Mouse (Mus musculus) right cerebral cortex, postnatal 36 days (tissue): ENCODE measurements at regions not wholly inside any gene's neighbourhood (a gene's known extent, or its start where the extent isn't known, plus 50 kb on each side); places are given as distances from the start of the nearest gene placed in this dataset.
"Not testable (repeated sequence)": the region's sequence is repeated elsewhere in the genome, so short reads cannot be mapped to it uniquely, and the experiment has no call there.

Experiments
- DNase-seq, 2 experiments: peaks; one replicate each; pipeline ENCODE4 v3.0.0; 2022; ENCODE audit warnings: low spot score in 2 of 2, mixed read lengths in 1 of 2

GRCm38 (mm10) chr14:76964046-76964445 lies 72.5 kb upstream of the Ccdc122 start:
- no peak for DNase-seq

- peak; percentile 65 to 79 for DNase-seq
Observed at GRCm38 (mm10) chr14:76958875-76959274, 77.7 kb upstream of the Ccdc122 start.

GRCm38 (mm10) chr14:76957136-76957535 lies 79.4 kb upstream of the Ccdc122 start:
- DNase-seq: no peak

- DNase-seq: no peak
Observed at GRCm38 (mm10) chr14:76953171-76953570, 83.4 kb upstream of the Ccdc122 start.

GRCm38 (mm10) chr14:76951450-76951849 lies 85.1 kb upstream of the Ccdc122 start:
- peak; percentile 55 to 66 for DNase-seq

GRCm38 (mm10) chr14:76949388-76949787 lies 87.2 kb upstream of the Ccdc122 start:
- DNase-seq: no peak

GRCm38 (mm10) chr14:76948948-76949347 lies 87.6 kb upstream of the Ccdc122 start:
- no peak for DNase-seq

GRCm38 (mm10) chr14:76948481-76948880 lies 88.1 kb upstream of the Ccdc122 start:
- DNase-seq: no peak

- DNase-seq: no peak
Observed at GRCm38 (mm10) chr14:76947148-76947547, 89.4 kb upstream of the Ccdc122 start.

- DNase-seq: no peak
Observed at GRCm38 (mm10) chr14:76945626-76946025, 90.9 kb upstream of the Ccdc122 start.

- DNase-seq: no peak
Observed at GRCm38 (mm10) chr14:76941474-76942212, 94.9 kb upstream of the Ccdc122 start.

- no peak for DNase-seq
Observed at GRCm38 (mm10) chr14:76940507-76940906, 96.1 kb upstream of the Ccdc122 start.

GRCm38 (mm10) chr14:76936671-76937070 lies 99.9 kb upstream of the Ccdc122 start:
- no peak for DNase-seq

- DNase-seq: not testable (repeated sequence)
Observed at GRCm38 (mm10) chr14:76936051-76936450, 100.5 kb upstream of the Ccdc122 start.

- no peak for DNase-seq
Observed at GRCm38 (mm10) chr14:76935453-76935852, 101.1 kb upstream of the Ccdc122 start.

GRCm38 (mm10) chr14:76932890-76933289 lies 103.7 kb upstream of the Ccdc122 start:
- no peak for DNase-seq

- no peak for DNase-seq
Observed at GRCm38 (mm10) chr14:76931398-76931797, 105.2 kb upstream of the Ccdc122 start.

GRCm38 (mm10) chr14:76929562-76929961 lies 107.0 kb upstream of the Ccdc122 start:
- DNase-seq: no peak

GRCm38 (mm10) chr14:76928706-76929105 lies 107.9 kb upstream of the Ccdc122 start:
- no peak for DNase-seq

- no peak for DNase-seq
Observed at GRCm38 (mm10) chr14:76927245-76927806, 109.2 kb upstream of the Ccdc122 start.

- DNase-seq: no peak
Observed at GRCm38 (mm10) chr14:76926416-76926815, 110.2 kb upstream of the Ccdc122 start.

- DNase-seq: no peak
Observed at GRCm38 (mm10) chr14:76922399-76922939, 114.1 kb upstream of the Ccdc122 start.

- DNase-seq: no peak
Observed at GRCm38 (mm10) chr14:76918091-76918490, 118.5 kb upstream of the Ccdc122 start.
